Mouse (Mus musculus) testis, postnatal 14 days (tissue): Measurements from ENCODE around the gene Pik3cb.

Experiments used
- DNase-seq: peaks from one replicate; pipeline ENCODE4 v3.0.0; 2021; ENCODE audit warnings: low spot score

The Pik3cb gene

GRCm38 (mm10) chr9:99140063-99140882 lies at the start of gene Pik3cb:
Pik3cb (minus strand) TSS chr9:99140621.
- DNase-seq: peak; percentile 97

- DNase-seq: no peak
Measured at GRCm38 (mm10) chr9:99183043-99183670, 42.7 kb upstream of the Pik3cb start.

GRCm38 (mm10) chr9:99182121-99182520 lies 41.7 kb upstream of the Pik3cb start:
- no peak for DNase-seq

- no peak for DNase-seq
Measured at GRCm38 (mm10) chr9:99180272-99180671, 39.9 kb upstream of the Pik3cb start.

- DNase-seq: no peak
Measured at GRCm38 (mm10) chr9:99178736-99179135, 38.3 kb upstream of the Pik3cb start.

- DNase-seq: no peak
Measured at GRCm38 (mm10) chr9:99175774-99176173, 35.4 kb upstream of the Pik3cb start.

- DNase-seq: no peak
Measured at GRCm38 (mm10) chr9:99172811-99173210, 32.4 kb upstream of the Pik3cb start.

- DNase-seq: peak; percentile 28
Measured at GRCm38 (mm10) chr9:99171186-99171585, 30.8 kb upstream of the Pik3cb start.

- no peak for DNase-seq
Measured at GRCm38 (mm10) chr9:99169029-99169428, 28.6 kb upstream of the Pik3cb start.

GRCm38 (mm10) chr9:99166946-99167345 lies 26.5 kb upstream of the Pik3cb start:
- no peak for DNase-seq

GRCm38 (mm10) chr9:99165956-99166355 lies 25.5 kb upstream of the Pik3cb start:
- DNase-seq: no peak

- DNase-seq: no peak
Measured at GRCm38 (mm10) chr9:99164664-99165226, 24.3 kb upstream of the Pik3cb start.

- DNase-seq: no peak
Measured at GRCm38 (mm10) chr9:99164148-99164503, 23.7 kb upstream of the Pik3cb start.

GRCm38 (mm10) chr9:99163420-99164147 lies 23.2 kb upstream of the Pik3cb start:
- DNase-seq: peak; percentile 50

GRCm38 (mm10) chr9:99162839-99163238 lies 22.4 kb upstream of the Pik3cb start:
- DNase-seq: no peak

- no peak for DNase-seq
Measured at GRCm38 (mm10) chr9:99160780-99161179, 20.4 kb upstream of the Pik3cb start.

GRCm38 (mm10) chr9:99159932-99160331 lies 19.5 kb upstream of the Pik3cb start:
- DNase-seq: no peak

- no peak for DNase-seq
Measured at GRCm38 (mm10) chr9:99158708-99159107, 18.3 kb upstream of the Pik3cb start.

GRCm38 (mm10) chr9:99158203-99158632 lies 17.8 kb upstream of the Pik3cb start:
- DNase-seq: no peak

- DNase-seq: no peak
Measured at GRCm38 (mm10) chr9:99153655-99154054, 13.2 kb upstream of the Pik3cb start.

GRCm38 (mm10) chr9:99152699-99153490 lies 12.5 kb upstream of the Pik3cb start:
- DNase-seq: no peak
